Mouse (Mus musculus): ENCODE measurements around the gene Myo5a. TPM values are rescaled to one million over a fixed set of nuclear protein-coding genes. Genes with fewer than 3 reads are reported as not detected.

Gene Myo5a
- 195 TPM for polyA plus RNA-seq (2015; fragmentation: Illumina TruSeq; extraction: RNeasy Lipid Tissue Mini Kit (QIAGEN cat#74804); ENCODE audit: low read depth, low replicate concordance)

GRCm38 (mm10) chr9:75070457-75071028 is at the start of gene Myo5a:
Myo5a (plus strand) TSS chr9:75071015.

GRCm38 (mm10) chr9:75037451-75038356 is 33.1 kb upstream of the Myo5a start, which contains the start of gene Arpp19:
Arpp19 (plus strand) TSS chr9:75037614.

GRCm38 (mm10) chr9:75231841-75232746 is 161.3 kb downstream of the Myo5a start, which contains the start of gene Myo5c:
Myo5c (plus strand) TSS chr9:75232020.

Other genes starting within 250 kb of the Myo5a start
- 0.30 TPM for gene Onecut1, start 209.1 kb upstream of the Myo5a start, polyA plus RNA-seq (2015; fragmentation: Illumina TruSeq; extraction: RNeasy Lipid Tissue Mini Kit (QIAGEN cat#74804); ENCODE audit: low read depth, low replicate concordance)
- gene Fam214a, start 118.1 kb upstream of the Myo5a start, polyA plus RNA-seq (2015; fragmentation: Illumina TruSeq; extraction: RNeasy Lipid Tissue Mini Kit (QIAGEN cat#74804); ENCODE audit: low read depth, low replicate concordance): 22.5 TPM
- gene Arpp19, start 33.4 kb upstream of the Myo5a start, polyA plus RNA-seq (2015; fragmentation: Illumina TruSeq; extraction: RNeasy Lipid Tissue Mini Kit (QIAGEN cat#74804); ENCODE audit: low read depth, low replicate concordance): 782 TPM
- 2.2 TPM for gene Myo5c, start 161.0 kb downstream of the Myo5a start, polyA plus RNA-seq (2015; fragmentation: Illumina TruSeq; extraction: RNeasy Lipid Tissue Mini Kit (QIAGEN cat#74804); ENCODE audit: low read depth, low replicate concordance)
- gene Gnb5, start 235.3 kb downstream of the Myo5a start, polyA plus RNA-seq (2015; fragmentation: Illumina TruSeq; extraction: RNeasy Lipid Tissue Mini Kit (QIAGEN cat#74804); ENCODE audit: low read depth, low replicate concordance): 204 TPM

All from brain, adult 10 weeks (tissue).